Mouse (Mus musculus) hindbrain, embryonic 11.5 days (tissue): ENCODE data around the gene Ntsr2. TPM values are rescaled to one million over a fixed set of nuclear protein-coding genes. Genes with fewer than 3 reads are reported as not detected.
"Not testable (repeated sequence)": the region's sequence is repeated elsewhere in the genome, so short reads cannot be mapped to it uniquely, and the experiment has no call there.

Source experiments
- ATAC-seq: fragments of 200-750 bp; cut with Nextera tagmentation; 2 replicates; pipeline ENCODE4 v1.8.0; 2017; ENCODE audit warnings: mild to moderate bottlenecking, moderate TSS enrichment, moderate library complexity; ENCODE audit not compliant: low FRiP score
- DNase-seq: peaks from one replicate; pipeline ENCODE4 v3.0.0-alpha.2; 2015; ENCODE audit warnings: low spot score
- H3K27ac ChIP-seq: fragments of 300-500 bp; sonication (generic); 2 replicates; pipeline ENCODE4 v1.5.1; 2014; ENCODE audit warnings: mild to moderate bottlenecking, low read depth, low read length
- H3K27me3 ChIP-seq: fragments of 300-500 bp; sonication (generic); 2 replicates; pipeline ENCODE4 v1.6.1; 2014; ENCODE audit warnings: mild to moderate bottlenecking, low read length, moderate library complexity, mixed read lengths; ENCODE audit not compliant: control insufficient read depth, insufficient read depth
- H3K36me3 ChIP-seq: fragments of 300-500 bp; sonication (generic); 2 replicates; pipeline ENCODE4 v1.6.1; 2014; ENCODE audit warnings: mild to moderate bottlenecking, low read length, moderate library complexity, mixed read lengths; ENCODE audit not compliant: control insufficient read depth, insufficient read depth
- H3K4me1 ChIP-seq: fragments of 300-500 bp; sonication (generic); replicated peaks from 2 replicates; pipeline ENCODE4 v1.6.1; 2014; ENCODE audit warnings: low read length, mixed read lengths; ENCODE audit not compliant: control insufficient read depth, insufficient read depth
- H3K4me2 ChIP-seq: fragments of 300-500 bp; sonication (generic); replicated peaks from 2 replicates; pipeline ENCODE4 v1.6.1; 2014; ENCODE audit warnings: mild to moderate bottlenecking, low read depth, low read length
- H3K4me3 ChIP-seq: fragments of 300-500 bp; sonication (generic); 2 replicates; pipeline ENCODE4 v1.5.1; 2014; ENCODE audit warnings: low read depth, low read length
- H3K9ac ChIP-seq: fragments of 300-500 bp; sonication (generic); 2 replicates; pipeline ENCODE4 v1.6.1; 2014; ENCODE audit warnings: low read depth, low read length
- H3K9me3 ChIP-seq: fragments of 300-500 bp; sonication (generic); 2 replicates; pipeline ENCODE4 v1.6.1; 2016; ENCODE audit warnings: low read length; ENCODE audit not compliant: control insufficient read depth
- WGBS: fragments of 180-500 bp; shearing (Covaris S2); extraction: QIAGEN DNeasy Blood & Tissue Kit; methylation state at CpG from one replicate; pipeline ENCODE4 v1.1.7; 2014; 5-methylcytosine and 5-hydroxymethylcytosine counted together
- polyA plus RNA-seq: library from polyadenylated mRNA; unstranded; fragments of >200 nt; fragmentation: Nextera tagmentation; extraction: Ambion mirVana; gene quantifications from 2 replicates; pipeline ENCODE4 v1.2.1, GENCODE M21; 2014

The Ntsr2 gene
- polyA plus RNA-seq, 1 experiment from 2014 or later, result 0.09 TPM

- H3K4me1 ChIP-seq, result no peaks in the 10 kb centered on the region
- H3K27ac ChIP-seq, result no peak overlapping the region
- no peaks in the 10 kb centered on the region for H3K36me3 ChIP-seq
- no peak overlapping the region for H3K9ac ChIP-seq
- WGBS, result 89% methylated on average over 10 of the region's 10 CpGs
- no peaks in the 10 kb centered on the region for H3K27me3 ChIP-seq
- H3K9me3 ChIP-seq, result no peaks in the 10 kb centered on the region
- no peak for DNase-seq
- ATAC-seq, result no peak
- no peak overlapping the region for H3K4me3 ChIP-seq
- no peak overlapping the region for H3K4me2 ChIP-seq
Measured at GRCm38 (mm10) chr12:16661459-16661858, 8.3 kb downstream of the Ntsr2 start.

- 91% methylated on average over 2 of the region's 2 CpGs for WGBS
- H3K9ac ChIP-seq, result no peak overlapping the region
- no peak overlapping the region for H3K4me3 ChIP-seq
- no peaks in the 10 kb centered on the region for H3K36me3 ChIP-seq
- no peaks in the 10 kb centered on the region for H3K9me3 ChIP-seq
- no peaks in the 10 kb centered on the region for H3K4me1 ChIP-seq
- DNase-seq, result no peak
- no peak for ATAC-seq
- H3K4me2 ChIP-seq, result no peak overlapping the region
- no peaks in the 10 kb centered on the region for H3K27me3 ChIP-seq
- no peak overlapping the region for H3K27ac ChIP-seq
Measured at GRCm38 (mm10) chr12:16661936-16662335, 8.8 kb downstream of the Ntsr2 start.

- Histone ChIP-seq H3K4me1 (no peaks in the 10 kb centered on the region), H3K36me3 (no peaks in the 10 kb centered on the region), H3K27me3 (no peaks in the 10 kb centered on the region), H3K4me3 (no peak overlapping the region), H3K27ac (no peak overlapping the region), H3K9me3 (no peaks in the 10 kb centered on the region), H3K9ac (no peak overlapping the region), H3K4me2 (no peak overlapping the region)
- DNase-seq (no peak), ATAC-seq (no peak)
- WGBS, result 75% methylated on average over 6 of the region's 6 CpGs
Measured at GRCm38 (mm10) chr12:16662955-16663585, 9.9 kb downstream of the Ntsr2 start.

- peak; percentile 48; the same call in 1 of the 2 replicates for ATAC-seq
Measured at GRCm38 (mm10) chr12:16665022-16665421, 11.8 kb downstream of the Ntsr2 start.

GRCm38 (mm10) chr12:16669176-16669575, 16.0 kb downstream of the Ntsr2 start:
- Histone ChIP-seq H3K4me2 (no peak overlapping the region), H3K27me3 (no peaks in the 10 kb centered on the region), H3K27ac (no peak overlapping the region), H3K36me3 (peaks cover 3% of the 10 kb centered on the region; the same call in 1 of the 2 replicates), H3K9ac (no peak overlapping the region), H3K4me1 (no peaks in the 10 kb centered on the region), H3K9me3 (no peaks in the 10 kb centered on the region), H3K4me3 (no peak overlapping the region)
- ATAC-seq, result no peak
- WGBS, result 75% methylated on average over 3 of the region's 3 CpGs
- DNase-seq, result no peak

More at GRCm38 (mm10) chr12:16665022-16665421, 11.8 kb downstream of the Ntsr2 start:
- no peak overlapping the region for H3K27ac ChIP-seq
- no peak overlapping the region for H3K4me2 ChIP-seq
- no peaks in the 10 kb centered on the region for H3K36me3 ChIP-seq
- H3K4me1 ChIP-seq, result no peaks in the 10 kb centered on the region
- H3K9me3 ChIP-seq, result no peaks in the 10 kb centered on the region
- no peaks in the 10 kb centered on the region for H3K27me3 ChIP-seq
- H3K9ac ChIP-seq, result no peak overlapping the region
- peak; percentile 44 for DNase-seq
- no peak overlapping the region for H3K4me3 ChIP-seq
- whole genome bisulfite sequencing, result 5% methylated on average over 2 of the region's 2 CpGs

- ATAC-seq (no peak), DNase-seq (no peak)
- WGBS, result 92% methylated on average over 10 of the region's 10 CpGs
- Histone ChIP-seq H3K27me3 (no peaks in the 10 kb centered on the region), H3K27ac (no peak overlapping the region), H3K36me3 (peaks cover 3% of the 10 kb centered on the region; the same call in 1 of the 2 replicates), H3K9ac (no peak overlapping the region), H3K9me3 (no peaks in the 10 kb centered on the region), H3K4me2 (no peak overlapping the region), H3K4me3 (no peak overlapping the region), H3K4me1 (no peaks in the 10 kb centered on the region)
Measured at GRCm38 (mm10) chr12:16672246-16672645, 19.1 kb downstream of the Ntsr2 start.

- Histone ChIP-seq H3K4me2 (no peak overlapping the region), H3K9ac (no peak overlapping the region), H3K36me3 (0 out of 2 replicates have a peak, but pooled peaks cover 4% of the 10 kb centered on the region), H3K9me3 (no peaks in the 10 kb centered on the region), H3K4me3 (no peak overlapping the region), H3K27ac (no peak overlapping the region), H3K27me3 (no peaks in the 10 kb centered on the region), H3K4me1 (no peaks in the 10 kb centered on the region)
- WGBS, result 96% methylated on average over 9 of the region's 9 CpGs
- no peak for DNase-seq
- ATAC-seq, result no peak
Measured at GRCm38 (mm10) chr12:16690631-16691030, 37.4 kb downstream of the Ntsr2 start.

GRCm38 (mm10) chr12:16694783-16695182, 41.6 kb downstream of the Ntsr2 start:
- Histone ChIP-seq H3K27me3 (no peaks in the 10 kb centered on the region), H3K4me1 (no peaks in the 10 kb centered on the region), H3K4me2 (no peak overlapping the region), H3K9me3 (no peaks in the 10 kb centered on the region), H3K4me3 (no peak overlapping the region), H3K9ac (no peak overlapping the region), H3K27ac (no peak overlapping the region), H3K36me3 (0 out of 2 replicates have a peak, but pooled peaks cover 8% of the 10 kb centered on the region)
- 76% methylated on average over 4 of the region's 5 CpGs for WGBS
- ATAC-seq (no peak), DNase-seq (no peak)

- H3K9me3 ChIP-seq, H3K4me2 ChIP-seq, H3K27me3 ChIP-seq, H3K4me1 ChIP-seq, DNase-seq, H3K4me3 ChIP-seq, H3K9ac ChIP-seq, H3K36me3 ChIP-seq, ATAC-seq, H3K27ac ChIP-seq: not testable (repeated sequence)
- WGBS, result 96% methylated on average over 7 of the region's 8 CpGs
Measured at GRCm38 (mm10) chr12:16695252-16695651, 42.1 kb downstream of the Ntsr2 start.
